Comparison of ENCODE assay signal across 14 mouse cellular contexts in the genomic region with DNA sequence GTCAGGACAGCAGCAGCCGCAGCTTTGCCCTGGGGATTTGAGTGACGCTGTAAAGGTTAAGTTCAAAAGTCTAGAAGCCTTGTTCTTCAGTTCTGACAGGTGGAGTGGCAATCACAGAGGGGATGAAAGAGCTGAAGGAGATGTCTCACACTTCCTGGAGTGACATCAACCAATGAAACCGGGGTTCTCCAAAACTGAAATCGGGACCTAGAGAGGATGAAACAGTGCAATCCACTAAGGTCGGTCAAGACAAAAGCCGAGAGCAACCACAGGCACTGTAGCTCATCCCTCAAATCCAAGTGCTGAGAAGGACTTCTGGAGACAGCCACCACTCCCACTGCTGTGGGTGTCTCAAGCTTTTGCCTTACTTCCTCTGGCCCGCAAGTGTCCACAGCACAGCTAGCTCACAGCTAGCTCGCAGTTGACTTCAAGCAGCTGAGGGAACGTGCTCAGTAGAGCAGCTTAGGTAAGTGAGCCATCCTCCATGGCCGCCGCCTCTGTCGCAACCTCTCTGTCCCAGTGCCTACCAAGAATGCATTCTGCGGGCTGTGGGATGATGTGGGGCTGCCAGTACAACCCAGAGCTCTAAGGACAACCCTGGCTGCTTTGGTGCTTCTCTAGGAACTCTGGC. TPM values are rescaled to one million over a fixed set of nuclear protein-coding genes. Genes with fewer than 3 reads are reported as not detected.
DNase-seq lines count a peak whose midpoint lies in the region; ATAC-seq lines count a peak whose summit lies in the region.
"Had no signal": no experiment of that assay in that cellular context is flagged by ENCODE, and none has a peak within 500 bp of the region (broad histone marks: within the 10 kb centered on the region; RNA-seq: fewer than 3 reads in every experiment).

A gene (plus strand): TSS at position 253 of the 631 bp plus-strand sequence.

- ATAC-seq in erythroblast, adult 5-6 weeks (replicated peaks; ENCODE audit: low FRiP score, poor library complexity, severe bottlenecking) = no peak
- ATAC-seq in monocyte, adult 5-6 weeks (replicated peaks; ENCODE audit: insufficient number of reproducible peaks, low FRiP score, low TSS enrichment, poor library complexity, severe bottlenecking) = peak; percentile 54
- ATAC-seq: forebrain, postnatal 0 days; hindbrain, embryonic 16.5 days had no signal

- intact Hi-C loops in left cerebral cortex, postnatal 14 days (cut with DNase I) = no loop called here
- intact Hi-C loops in gastrocnemius, postnatal 36 days (cut with DNase I) = no loop called here

- DNase-seq in spleen, postnatal 10 days (ENCODE audit: low spot score in 2 of 2) = peak; percentile 16
- DNase-seq in spleen, adult 12 weeks (ENCODE audit: low spot score) = no peak
- no peak for DNase-seq in left cerebral cortex, postnatal 14 days (ENCODE audit: low spot score in 2 of 2)
- DNase-seq in gastrocnemius, postnatal 36 days = no peak
- DNase-seq in left cerebral cortex, adult 18-20 months (ENCODE audit: low spot score in 2 of 2) = no peak
- DNase-seq: adrenal gland, postnatal 14 days; forebrain, postnatal 0 days; gastrocnemius, postnatal 14 days; right cerebral cortex, postnatal 4 days had no signal

RNA-seq across cellular contexts. Expression of the gene that starts here (rescaled TPM):
- 16.5 and 18.6 TPM in 2 replicates for total RNA-seq in erythroblast, adult 5-6 weeks (2015; ENCODE audit: low replicate concordance)
- total RNA-seq in erythroblast, adult 5-6 weeks (2017; ENCODE audit: low replicate concordance) = 23.3 and 26.2 TPM in 2 replicates
- 23.8 to 42.1 TPM (median 29.4 TPM) in 3 replicates for total RNA-seq in monocyte, adult 5-6 weeks (2017)
- not detected for total RNA-seq in left cerebral cortex, postnatal 14 days (2021)
- under 1 TPM in 1 of 2 experiments, not detected in 1; 0.17 TPM for total RNA-seq in gastrocnemius, postnatal 36 days (2021)
- not detected for total RNA-seq in left cerebral cortex, adult 18-20 months (2021)
- total RNA-seq: common myeloid progenitor, adult 5-6 weeks; gastrocnemius, postnatal 14 days; layer of hippocampus, postnatal 10 days had no signal

Comparison
In these comparisons a context has a peak if more than half of its experiments do, and no peak if none do; other contexts are left out.
1. RNA of the gene that starts here (total RNA-seq): 23.8 to 42.1 TPM in monocyte, adult 5-6 weeks and 16.5 to 26.2 TPM in erythroblast, adult 5-6 weeks; 0.17 TPM in gastrocnemius, postnatal 36 days, not detected in left cerebral cortex, postnatal 14 days and not detected in left cerebral cortex, adult 18-20 months; every median in the first group is over 10 times any median in the second.
2. DNase-seq: peak in spleen, postnatal 10 days (2 of 2); none in spleen, adult 12 weeks (single experiment), left cerebral cortex, postnatal 14 days (0 of 2), gastrocnemius, postnatal 36 days (0 of 2) and left cerebral cortex, adult 18-20 months (0 of 2).